Mouse (Mus musculus) midbrain, embryonic 13.5 days (tissue): ENCODE results near the gene Phkb. TPM values are rescaled to one million over a fixed set of nuclear protein-coding genes. Genes with fewer than 3 reads are reported as not detected.

Experiments
- ATAC-seq: fragments of 200-750 bp; cut with Nextera tagmentation; 2 replicates; pipeline ENCODE4 v1.8.0; 2017; ENCODE audit warnings: mild to moderate bottlenecking, moderate TSS enrichment, moderate library complexity
- H3K27ac ChIP-seq: fragments of 300-500 bp; sonication (generic); 2 replicates; pipeline ENCODE4 v1.5.1; 2015; ENCODE audit warnings: inconsistent platforms, mild to moderate bottlenecking, moderate library complexity
- H3K27me3 ChIP-seq: fragments of 300-500 bp; sonication (generic); 2 replicates; pipeline ENCODE4 v1.6.1; 2015; ENCODE audit warnings: mild to moderate bottlenecking, inconsistent platforms
- H3K36me3 ChIP-seq: fragments of 300-500 bp; sonication (generic); 2 replicates; pipeline ENCODE4 v1.6.1; 2015; ENCODE audit warnings: mild to moderate bottlenecking, inconsistent platforms
- H3K4me1 ChIP-seq: fragments of 300-500 bp; sonication (generic); replicated peaks from 2 replicates; pipeline ENCODE4 v1.6.1; 2015; ENCODE audit warnings: inconsistent platforms
- H3K4me2 ChIP-seq: fragments of 300-500 bp; sonication (generic); replicated peaks from 2 replicates; pipeline ENCODE4 v1.6.1; 2015; ENCODE audit warnings: moderate library complexity, mild to moderate bottlenecking, inconsistent platforms
- H3K4me3 ChIP-seq: fragments of 300-500 bp; sonication (generic); replicated peaks from 2 replicates; pipeline ENCODE4 v1.5.1; 2015; ENCODE audit warnings: mild to moderate bottlenecking, inconsistent platforms
- H3K9ac ChIP-seq: fragments of 300-500 bp; sonication (generic); replicated peaks from 2 replicates; pipeline ENCODE4 v1.6.1; 2015; ENCODE audit warnings: mild to moderate bottlenecking, inconsistent platforms
- H3K9me3 ChIP-seq: fragments of 300-500 bp; sonication (generic); 2 replicates; pipeline ENCODE4 v1.6.1; 2016; ENCODE audit warnings: mild to moderate bottlenecking, inconsistent platforms
- WGBS: fragments of 180-500 bp; shearing (Covaris S2); methylation state at CpG from one replicate; pipeline ENCODE4 v1.1.7; 2015; 5-methylcytosine and 5-hydroxymethylcytosine counted together
- polyA plus RNA-seq: library from polyadenylated mRNA; unstranded; fragments of >200 nt; fragmentation: Nextera tagmentation; extraction: Ambion mirVana; gene quantifications from 2 replicates; pipeline ENCODE4 v1.2.1, GENCODE M21; 2015

Phkb gene
- polyA plus RNA-seq, 1 experiment from 2014 or later, result 41.8 TPM

DNA sequence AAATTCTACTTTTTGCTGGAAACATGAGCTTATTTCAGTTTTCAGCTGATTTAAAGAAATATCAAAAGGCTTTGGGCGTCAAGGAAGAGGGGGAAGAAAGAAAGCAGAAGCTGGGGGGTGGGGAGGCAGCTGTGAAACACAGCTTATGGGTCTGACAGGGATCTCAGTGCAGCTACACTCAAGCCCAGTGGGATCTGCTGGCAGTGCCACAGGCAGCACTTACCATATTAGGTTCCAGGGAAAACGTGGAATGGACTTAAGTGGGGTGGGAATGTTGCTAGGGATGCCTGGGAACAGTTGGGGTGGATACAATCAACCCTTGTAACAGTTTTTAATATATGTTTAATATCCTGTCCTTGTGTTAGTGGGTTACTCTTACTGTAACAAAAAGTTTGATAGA is 201.3 kb downstream of the Phkb start:
- WGBS, result 14% methylated on average over 2 of the region's 2 CpGs
- Histone ChIP-seq H3K9ac (no peak overlapping the region), H3K4me1 (0 out of 2 replicates have a peak, but pooled peaks cover 6% of the 10 kb centered on the region), H3K27me3 (no peaks in the 10 kb centered on the region), H3K27ac (0 out of 2 replicates have a peak overlapping the region, but pooled peaks have one; percentile 30), H3K36me3 (peaks cover 2% of the 10 kb centered on the region; the same call in 1 of the 2 replicates), H3K9me3 (no peaks in the 10 kb centered on the region), H3K4me2 (no peak overlapping the region), H3K4me3 (no peak overlapping the region)
- no peak for ATAC-seq

- H3K27me3 ChIP-seq, result no peaks in the 10 kb centered on the region
- no peak overlapping the region for H3K4me3 ChIP-seq
- no peaks in the 10 kb centered on the region for H3K4me1 ChIP-seq
- H3K4me2 ChIP-seq, result no peak overlapping the region
- 90% methylated on average over 3 of the region's 3 CpGs for WGBS
- no peaks in the 10 kb centered on the region for H3K9me3 ChIP-seq
- H3K27ac ChIP-seq, result no peak overlapping the region
- no peak overlapping the region for H3K9ac ChIP-seq
- 0 out of 2 replicates have a peak, but pooled peaks cover 3% of the 10 kb centered on the region for H3K36me3 ChIP-seq
- no peak for ATAC-seq
Measured at GRCm38 (mm10) chr8:86050882-86051281, 210.1 kb downstream of the Phkb start.

DNA sequence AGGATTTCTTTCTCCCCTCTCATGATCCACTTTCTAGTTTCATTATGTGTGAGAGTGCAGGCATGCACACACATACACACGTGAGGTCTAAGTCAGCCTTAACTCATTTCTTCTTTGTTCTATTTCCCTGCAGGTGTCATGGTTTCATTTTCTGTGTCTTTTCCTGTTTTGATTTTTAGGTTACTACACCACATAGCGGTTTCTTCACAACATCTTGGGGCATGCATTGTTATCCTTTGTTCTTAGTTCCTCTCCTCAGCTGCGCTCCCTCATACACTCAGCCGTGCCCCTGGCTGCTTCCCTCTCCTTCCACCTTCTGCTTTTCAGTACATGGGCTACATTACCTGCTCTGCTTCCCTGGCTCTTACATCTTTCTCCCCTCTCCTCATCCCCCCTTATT is 211.2 kb downstream of the Phkb start:
- Histone ChIP-seq H3K9ac (no peak overlapping the region), H3K36me3 (peaks cover 10% of the 10 kb centered on the region), H3K27me3 (no peaks in the 10 kb centered on the region), H3K9me3 (no peaks in the 10 kb centered on the region), H3K4me2 (no peak overlapping the region), H3K4me3 (no peak overlapping the region), H3K27ac (no peak overlapping the region), H3K4me1 (no peaks in the 10 kb centered on the region)
- WGBS, result 89% methylated on average over 4 of the region's 4 CpGs
- ATAC-seq, result no peak

DNA sequence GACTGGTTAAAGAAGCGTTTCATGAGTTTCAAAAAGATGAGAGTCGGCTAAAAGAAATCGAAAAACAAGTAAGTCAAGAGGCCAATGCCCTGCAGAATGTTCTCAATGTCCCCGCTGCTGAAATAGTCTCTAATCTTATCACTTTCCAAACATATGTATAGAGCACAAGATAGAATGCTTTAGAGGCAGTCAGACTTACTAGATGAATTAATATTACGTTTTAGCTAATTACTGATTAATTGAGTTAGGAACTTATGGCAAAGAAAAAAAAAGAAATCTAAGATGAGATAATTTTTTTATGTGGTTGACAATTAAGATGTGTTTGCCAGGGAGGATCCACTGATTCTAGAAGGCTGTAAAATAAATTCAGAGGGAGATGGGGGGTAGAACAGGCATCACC is 217.9 kb downstream of the Phkb start:
- H3K9ac ChIP-seq, result no peak overlapping the region
- peaks cover 24% of the 10 kb centered on the region for H3K36me3 ChIP-seq
- no peak overlapping the region for H3K4me3 ChIP-seq
- ATAC-seq, result no peak
- no peaks in the 10 kb centered on the region for H3K4me1 ChIP-seq
- no peak overlapping the region for H3K27ac ChIP-seq
- whole genome bisulfite sequencing, result 90% methylated on average over 5 of the region's 5 CpGs
- no peak overlapping the region for H3K4me2 ChIP-seq
- H3K9me3 ChIP-seq, result no peaks in the 10 kb centered on the region
- H3K27me3 ChIP-seq, result no peaks in the 10 kb centered on the region

GRCm38 (mm10) chr8:86059130-86059529 is 218.4 kb downstream of the Phkb start:
- WGBS, result 78% methylated on average over 5 of the region's 5 CpGs
- H3K4me2 ChIP-seq, result no peak overlapping the region
- no peaks in the 10 kb centered on the region for H3K27me3 ChIP-seq

GRCm38 (mm10) chr8:86063411-86063810 is 222.7 kb downstream of the Phkb start:
- no peak for ATAC-seq
- 92% methylated on average over 2 of the region's 2 CpGs for WGBS
- H3K9me3 ChIP-seq, result no peaks in the 10 kb centered on the region

More at GRCm38 (mm10) chr8:86059130-86059529, 218.4 kb downstream of the Phkb start:
- H3K9me3 ChIP-seq, result no peaks in the 10 kb centered on the region
- H3K9ac ChIP-seq, result no peak overlapping the region
- no peak for ATAC-seq
- no peaks in the 10 kb centered on the region for H3K4me1 ChIP-seq
- no peak overlapping the region for H3K27ac ChIP-seq
- H3K4me3 ChIP-seq, result no peak overlapping the region
- H3K36me3 ChIP-seq, result peaks cover 24% of the 10 kb centered on the region

GRCm38 (mm10) chr8:86079433-86079832 is 238.7 kb downstream of the Phkb start:
- no peak for ATAC-seq
- Histone ChIP-seq H3K4me1 (no peaks in the 10 kb centered on the region), H3K36me3 (no peaks in the 10 kb centered on the region), H3K27me3 (no peaks in the 10 kb centered on the region), H3K27ac (no peak overlapping the region), H3K4me3 (no peak overlapping the region), H3K4me2 (no peak overlapping the region), H3K9ac (no peak overlapping the region), H3K9me3 (no peaks in the 10 kb centered on the region)
- 92% methylated on average over 1 of the region's 1 CpGs for WGBS

More at GRCm38 (mm10) chr8:86063411-86063810, 222.7 kb downstream of the Phkb start:
- Histone ChIP-seq H3K9ac (no peak overlapping the region), H3K36me3 (peaks cover 9% of the 10 kb centered on the region; the same call in 1 of the 2 replicates), H3K27ac (no peak overlapping the region), H3K4me2 (no peak overlapping the region), H3K4me1 (no peaks in the 10 kb centered on the region), H3K4me3 (no peak overlapping the region), H3K27me3 (no peaks in the 10 kb centered on the region)

DNA sequence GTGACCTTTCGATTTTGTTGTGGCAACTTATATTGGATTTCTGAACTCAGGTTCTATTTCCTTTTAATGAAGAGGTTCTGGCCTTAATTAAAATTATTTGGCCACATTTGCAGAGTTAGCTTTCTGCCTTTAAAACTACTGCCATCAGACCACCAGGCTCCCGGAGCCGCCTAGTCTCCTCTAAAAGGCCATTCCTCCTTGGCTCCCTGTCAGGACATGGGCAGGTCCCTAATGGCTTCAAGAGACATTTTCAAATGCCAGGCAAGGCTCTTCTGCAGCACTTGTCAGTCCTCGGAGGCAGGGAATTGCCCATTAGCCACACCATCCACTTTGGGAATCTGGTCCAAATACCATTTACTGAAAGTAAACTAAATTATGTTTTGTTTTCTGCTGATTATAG is 242.6 kb downstream of the Phkb start:
- Histone ChIP-seq H3K27ac (0 out of 2 replicates have a peak overlapping the region, but pooled peaks have one; percentile 5), H3K9ac (no peak overlapping the region), H3K4me2 (no peak overlapping the region), H3K4me3 (no peak overlapping the region), H3K4me1 (no peaks in the 10 kb centered on the region), H3K36me3 (no peaks in the 10 kb centered on the region), H3K27me3 (no peaks in the 10 kb centered on the region), H3K9me3 (no peaks in the 10 kb centered on the region)
- WGBS, result 80% methylated on average over 4 of the region's 4 CpGs
- no peak for ATAC-seq

DNA sequence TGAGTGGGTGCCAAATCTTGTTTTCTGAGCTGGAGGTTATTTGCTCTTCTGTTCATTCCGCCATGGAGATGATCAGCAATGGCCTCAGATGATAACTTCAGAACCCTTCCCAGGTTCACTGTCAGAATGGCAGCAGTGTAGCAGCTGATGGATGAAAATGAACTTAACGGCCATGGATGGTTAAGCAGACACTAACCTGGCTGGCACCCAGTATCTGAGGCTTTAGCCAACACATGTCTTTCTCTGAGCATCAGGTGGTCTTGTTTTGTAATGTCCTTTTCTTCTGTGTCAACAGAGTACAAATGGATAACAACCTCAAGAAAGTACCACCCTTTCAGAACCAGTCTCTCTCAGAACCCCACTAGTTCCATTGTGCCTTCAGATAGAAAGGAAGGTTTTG is 246.0 kb downstream of the Phkb start:
- H3K4me2 ChIP-seq, result no peak overlapping the region
- no peaks in the 10 kb centered on the region for H3K4me1 ChIP-seq
- H3K27ac ChIP-seq, result no peak overlapping the region
- no peak for ATAC-seq
- no peaks in the 10 kb centered on the region for H3K27me3 ChIP-seq
- 85% methylated on average over 2 of the region's 2 CpGs for WGBS
- no peaks in the 10 kb centered on the region for H3K9me3 ChIP-seq
- no peak overlapping the region for H3K9ac ChIP-seq
- no peaks in the 10 kb centered on the region for H3K36me3 ChIP-seq
- H3K4me3 ChIP-seq, result no peak overlapping the region

DNA sequence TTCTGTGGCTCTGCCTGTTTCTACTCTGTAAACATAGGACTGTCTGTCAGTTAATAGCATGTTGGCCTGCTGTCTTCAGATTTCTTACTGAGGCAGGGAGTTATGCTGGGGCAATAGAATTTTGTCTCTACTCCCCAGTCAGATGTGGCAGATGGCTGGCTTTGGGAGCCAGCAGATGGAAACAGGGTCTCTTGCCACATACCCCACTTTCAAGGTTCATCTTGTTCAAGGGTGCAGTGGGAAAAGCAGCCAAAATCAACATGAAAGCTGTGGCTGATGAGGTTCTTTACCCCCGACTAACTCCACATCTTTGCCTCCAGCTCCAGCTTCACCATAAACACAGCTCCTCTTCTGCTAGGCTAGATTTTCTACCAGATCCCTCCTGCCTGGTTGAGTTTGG is 246.7 kb downstream of the Phkb start:
- Histone ChIP-seq H3K4me3 (no peak overlapping the region), H3K36me3 (no peaks in the 10 kb centered on the region), H3K4me1 (no peaks in the 10 kb centered on the region), H3K27ac (no peak overlapping the region), H3K9ac (no peak overlapping the region), H3K9me3 (no peaks in the 10 kb centered on the region), H3K4me2 (no peak overlapping the region), H3K27me3 (no peaks in the 10 kb centered on the region)
- ATAC-seq, result no peak
- WGBS, result 84% methylated on average over 1 of the region's 1 CpGs

GRCm38 (mm10) chr8:86090666-86091065 is 249.9 kb downstream of the Phkb start:
- Histone ChIP-seq H3K4me1 (no peaks in the 10 kb centered on the region), H3K27me3 (no peaks in the 10 kb centered on the region), H3K9me3 (no peaks in the 10 kb centered on the region), H3K4me2 (no peak overlapping the region), H3K27ac (no peak overlapping the region), H3K4me3 (no peak overlapping the region), H3K9ac (no peak overlapping the region), H3K36me3 (no peaks in the 10 kb centered on the region)
- ATAC-seq, result no peak
- 76% methylated on average over 10 of the region's 10 CpGs for WGBS
